Mouse (Mus musculus): Measurements from ENCODE around the gene Atp6v1g1. TPM values are rescaled to one million over a fixed set of nuclear protein-coding genes. Genes with fewer than 3 reads are reported as not detected.

The Atp6v1g1 gene
- polyA plus RNA-seq, 1 experiment from 2014 or later: 365 TPM

GRCm38 (mm10) chr4:63596010-63596409 lies 51.4 kb downstream of the Atp6v1g1 start:
- 92% methylated on average over 4 of the region's 4 CpGs for WGBS
- Histone ChIP-seq H3K9me3 (no peaks in the 10 kb centered on the region), H3K4me1 (replicated peaks) (peaks cover 4% of the 10 kb centered on the region; the same call in 1 of the 2 replicates), H3K4me3 (no peak overlapping the region), H3K27ac (no peak overlapping the region), H3K27me3 (ENCODE audit: insufficient read depth, poor library complexity, severe bottlenecking) (no peaks in the 10 kb centered on the region), H3K36me3 (no peaks in the 10 kb centered on the region)
- no peak for DNase-seq (ENCODE audit: low spot score)

Other genes with a start within 250 kb of the Atp6v1g1 start
- gene Orm1, start 200.2 kb upstream of the Atp6v1g1 start, polyA plus RNA-seq (2016; fragmentation: Nextera tagmentation; extraction: Ambion mirVana): not detected in 2 replicates
- not detected in 2 replicates for gene Orm3, start 188.6 kb upstream of the Atp6v1g1 start, polyA plus RNA-seq (2016; fragmentation: Nextera tagmentation; extraction: Ambion mirVana)
- gene Orm2, start 182.3 kb upstream of the Atp6v1g1 start, polyA plus RNA-seq (2016; fragmentation: Nextera tagmentation; extraction: Ambion mirVana): not detected in 2 replicates
- 10.8 and 13.0 TPM in 2 replicates for gene Akna, start 141.4 kb upstream of the Atp6v1g1 start, polyA plus RNA-seq (2016; fragmentation: Nextera tagmentation; extraction: Ambion mirVana)
- 6.6 and 6.9 TPM in 2 replicates for gene Whrn, start 48.8 kb upstream of the Atp6v1g1 start, polyA plus RNA-seq (2016; fragmentation: Nextera tagmentation; extraction: Ambion mirVana)
- gene Tmem268, start 14.0 kb downstream of the Atp6v1g1 start, polyA plus RNA-seq (2016; fragmentation: Nextera tagmentation; extraction: Ambion mirVana): 7.6 and 10.2 TPM in 2 replicates
- not detected in 2 replicates for gene Gm11213, start 60.5 kb downstream of the Atp6v1g1 start, polyA plus RNA-seq (2016; fragmentation: Nextera tagmentation; extraction: Ambion mirVana)
- not detected in 2 replicates for gene Tex48, start 77.7 kb downstream of the Atp6v1g1 start, polyA plus RNA-seq (2016; fragmentation: Nextera tagmentation; extraction: Ambion mirVana)
- gene Gm11214, start 118.6 kb downstream of the Atp6v1g1 start, polyA plus RNA-seq (2016; fragmentation: Nextera tagmentation; extraction: Ambion mirVana): not detected in 2 replicates
- gene Tnfsf15, start 200.3 kb downstream of the Atp6v1g1 start, polyA plus RNA-seq (2016; fragmentation: Nextera tagmentation; extraction: Ambion mirVana): not detected in 2 replicates